Mouse (Mus musculus) liver, postnatal 0 days (tissue): ENCODE data around the gene Pmepa1. TPM values are rescaled to one million over a fixed set of nuclear protein-coding genes. Genes with fewer than 3 reads are reported as not detected.

Experiments used
- ATAC-seq: fragments of 200-750 bp; cut with Nextera tagmentation; 2 replicates; pipeline ENCODE4 v1.8.0; 2017; ENCODE audit warnings: mild to moderate bottlenecking, moderate library complexity
- DNase-seq: peaks from one replicate; pipeline ENCODE4 v3.0.0-alpha.2; 2016
- H3K27ac ChIP-seq: fragments of 300-500 bp; sonication (generic); 2 replicates; pipeline ENCODE4 v1.5.1; 2014; ENCODE audit warnings: antibody characterized with exemption, moderate library complexity, mild to moderate bottlenecking, low read depth
- H3K27me3 ChIP-seq: fragments of 300-500 bp; sonication (generic); 2 replicates; pipeline ENCODE4 v1.6.1; 2014; ENCODE audit warnings: low read length, control low read depth, mixed read lengths; ENCODE audit not compliant: insufficient read depth
- H3K36me3 ChIP-seq: fragments of 300-500 bp; sonication (generic); replicated peaks from 2 replicates; pipeline ENCODE4 v1.6.1; 2014; ENCODE audit warnings: mild to moderate bottlenecking, control low read depth, low read length, moderate library complexity, mixed read lengths; ENCODE audit not compliant: insufficient read depth
- H3K4me1 ChIP-seq: fragments of 300-500 bp; sonication (generic); 2 replicates; pipeline ENCODE4 v1.6.1; 2014; ENCODE audit warnings: antibody characterized with exemption, mild to moderate bottlenecking, control low read depth; ENCODE audit not compliant: insufficient read depth
- H3K4me2 ChIP-seq: fragments of 300-500 bp; sonication (generic); 2 replicates; pipeline ENCODE4 v1.6.1; 2014; ENCODE audit warnings: low read depth, mild to moderate bottlenecking, low read length, moderate library complexity, mixed read lengths
- H3K4me3 ChIP-seq: fragments of 300-500 bp; sonication (generic); 2 replicates; pipeline ENCODE4 v1.5.1; 2014; ENCODE audit warnings: low read depth, low read length
- H3K9ac ChIP-seq: fragments of 300-500 bp; sonication (generic); replicated peaks from 2 replicates; pipeline ENCODE4 v1.6.1; 2014; ENCODE audit warnings: mild to moderate bottlenecking, moderate library complexity
- H3K9me3 ChIP-seq: fragments of 300-500 bp; sonication (generic); 2 replicates; pipeline ENCODE4 v1.6.1; 2016; ENCODE audit warnings: mild to moderate bottlenecking, control low read depth, low read length, mixed read lengths
- CTCF ChIP-seq: sonication (generic); IDR thresholded peaks from 2 replicates; pipeline ENCODE4 v1.5.1; 2016; ENCODE audit warnings: antibody characterized with exemption, low read depth
- EP300 ChIP-seq: IDR thresholded peaks from 2 replicates; pipeline ENCODE4 v1.6.1; 2016; ENCODE audit warnings: antibody characterized with exemption, low read depth, mild to moderate bottlenecking
- WGBS: fragments of 180-500 bp; shearing (Covaris S2); extraction: QIAGEN DNeasy Blood & Tissue Kit; methylation state at CpG from one replicate; pipeline ENCODE4 v1.1.7; 2014; ENCODE audit not compliant: insufficient replicate concordance; 5-methylcytosine and 5-hydroxymethylcytosine counted together
- polyA plus RNA-seq: library from polyadenylated mRNA; unstranded; fragments of >200 nt; fragmentation: Nextera tagmentation; extraction: Ambion mirVana; gene quantifications from 2 replicates; pipeline ENCODE4 v1.2.1, GENCODE M21; 2015

Pmepa1 gene
- polyA plus RNA-seq, 1 experiment from 2014 or later = 0.36 TPM

GRCm38 (mm10) chr2:173278846-173279580, 2.7 kb upstream of the Pmepa1 start:
- no peaks in the 10 kb centered on the region; the same call in 1 of the 2 replicates for H3K4me1 ChIP-seq
- no peak overlapping the region for H3K4me2 ChIP-seq
- peaks cover 36% of the 10 kb centered on the region for H3K27me3 ChIP-seq
- DNase-seq = peak; percentile 45
- H3K4me3 ChIP-seq = no peak overlapping the region
- TF ChIP-seq EP300 = no peak
- TF ChIP-seq CTCF = peak; percentile 56
- H3K27ac ChIP-seq = no peak overlapping the region
- WGBS = 68% methylated on average over 16 of the region's 16 CpGs
- no peak overlapping the region for H3K9ac ChIP-seq
- ATAC-seq = no peak
- H3K36me3 ChIP-seq = no peaks in the 10 kb centered on the region
- no peaks in the 10 kb centered on the region for H3K9me3 ChIP-seq

DNA sequence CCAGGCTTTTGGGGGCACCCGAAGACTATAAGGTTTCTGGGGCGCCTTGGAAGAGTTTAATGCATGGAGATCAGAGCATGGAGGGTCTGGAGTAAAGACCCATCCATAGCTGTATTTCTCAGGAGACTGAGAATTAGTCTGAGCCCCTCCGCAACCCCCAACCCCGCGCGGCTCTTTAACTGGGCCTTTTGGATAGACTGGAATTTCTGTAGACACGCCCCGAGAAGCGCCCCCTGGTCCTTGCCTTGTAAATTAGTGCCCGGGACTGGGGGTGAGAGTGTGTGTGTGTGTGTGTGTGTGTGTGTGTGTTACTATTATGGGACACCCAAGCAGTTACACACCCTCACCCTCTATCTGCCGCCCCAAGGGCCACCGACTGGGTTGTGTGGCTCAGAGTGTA, 526 bp upstream of the Pmepa1 start:
- H3K27ac ChIP-seq = no peak overlapping the region
- ATAC-seq (no peak), DNase-seq (no peak)
- no peaks in the 10 kb centered on the region for H3K36me3 ChIP-seq
- no peak overlapping the region; the same call in 1 of the 2 replicates for H3K9ac ChIP-seq
- H3K4me1 ChIP-seq = no peaks in the 10 kb centered on the region; the same call in 1 of the 2 replicates
- TF ChIP-seq EP300 (no peak), CTCF (no peak)
- 16% methylated on average over 12 of the region's 12 CpGs for WGBS
- H3K27me3 ChIP-seq = peaks cover 57% of the 10 kb centered on the region
- no peaks in the 10 kb centered on the region for H3K9me3 ChIP-seq
- peak overlapping the region; percentile 67 for H3K4me2 ChIP-seq
- H3K4me3 ChIP-seq = peak overlapping the region; percentile 53

DNA sequence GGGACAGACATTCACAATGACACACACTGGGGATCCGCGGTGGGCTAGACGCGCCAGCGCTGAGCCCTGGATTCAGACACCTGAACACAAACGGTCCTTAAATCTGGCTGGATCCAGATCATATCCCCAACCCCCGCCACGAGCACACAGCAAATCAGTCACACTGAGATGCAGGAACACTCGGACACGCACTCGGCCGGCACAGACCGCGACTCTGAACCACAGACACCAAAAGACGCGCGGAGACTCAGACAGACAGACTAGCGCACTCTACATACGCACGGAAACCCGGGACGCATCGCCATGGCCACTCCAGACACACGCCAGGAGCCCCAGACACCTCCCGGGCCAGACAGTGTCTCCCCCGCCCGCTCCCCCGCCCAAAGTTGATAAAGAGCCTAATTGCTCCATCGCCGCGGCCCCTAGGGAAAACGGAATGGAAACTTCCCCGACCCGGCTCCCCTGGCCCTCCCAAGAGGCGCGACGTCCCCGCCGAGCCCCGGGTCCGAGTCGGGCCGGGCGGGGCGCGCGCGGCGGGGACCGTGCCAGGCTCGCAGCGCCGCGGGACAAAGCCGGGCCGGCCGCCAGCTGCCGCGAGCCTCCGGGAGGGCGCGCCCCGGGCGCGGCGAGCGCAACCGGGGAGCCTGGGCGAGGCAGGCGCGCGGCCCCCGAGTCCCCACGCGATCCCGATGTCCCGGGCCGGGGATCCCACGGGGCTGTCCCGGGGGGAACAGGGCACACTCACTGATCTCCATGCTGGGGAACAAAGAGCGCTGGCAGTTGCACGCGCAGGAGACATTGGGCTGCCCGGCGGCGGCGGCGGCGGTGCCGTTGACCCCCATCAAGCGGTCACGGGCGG, 761 bp downstream of the Pmepa1 start:
- no peak overlapping the region for H3K27ac ChIP-seq
- H3K4me1 ChIP-seq = no peaks in the 10 kb centered on the region; the same call in 1 of the 2 replicates

GRCm38 (mm10) chr2:173274428-173275342, 1.6 kb downstream of the Pmepa1 start:
- Histone ChIP-seq H3K4me2 (peak overlapping the region; percentile 67), H3K4me1 (no peaks in the 10 kb centered on the region; the same call in 1 of the 2 replicates), H3K36me3 (no peaks in the 10 kb centered on the region), H3K27ac (no peak overlapping the region), H3K27me3 (peaks cover 64% of the 10 kb centered on the region), H3K4me3 (peak overlapping the region; percentile 52), H3K9ac (no peak overlapping the region), H3K9me3 (no peaks in the 10 kb centered on the region)
- WGBS = 14% methylated on average over 15 of the region's 15 CpGs
- ATAC-seq (no peak), DNase-seq (no peak)
- TF ChIP-seq EP300 = no peak
- no peak for TF ChIP-seq CTCF

More for the DNA sequence above, 761 bp downstream of the Pmepa1 start:
- Histone ChIP-seq H3K27me3 (peaks cover 64% of the 10 kb centered on the region), H3K9ac (peak overlapping the region; percentile 38; the same call in 1 of the 2 replicates), H3K4me2 (peak overlapping the region; percentile 67), H3K36me3 (no peaks in the 10 kb centered on the region), H3K4me3 (peak overlapping the region; percentile 52), H3K9me3 (no peaks in the 10 kb centered on the region)
- no peak for TF ChIP-seq CTCF
- no peak for TF ChIP-seq EP300
- peak; percentile 26 for ATAC-seq
- under 1% methylated on average over 92 of the region's 93 CpGs for WGBS
- DNase-seq = peak; percentile 23

DNA sequence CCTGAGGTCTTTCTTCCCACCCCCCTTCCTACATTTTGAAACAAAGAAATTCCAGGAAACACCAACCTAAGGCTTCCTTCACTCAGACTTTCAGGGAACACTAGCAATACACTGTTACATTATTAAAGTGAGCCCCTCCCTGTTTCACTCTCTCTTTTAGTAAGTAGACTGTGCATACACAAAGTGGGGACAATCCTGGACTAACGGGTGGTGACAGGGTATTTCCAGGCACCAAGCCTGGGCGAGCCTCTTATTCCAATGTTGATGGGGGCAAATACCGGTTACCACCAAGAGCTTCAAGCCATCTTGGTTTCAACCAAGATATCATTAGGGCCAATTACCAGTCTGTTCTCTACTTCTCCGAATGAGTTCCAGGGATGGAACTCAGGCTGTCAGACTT, 2.4 kb downstream of the Pmepa1 start:
- no peak overlapping the region for H3K27ac ChIP-seq
- WGBS = 56% methylated on average over 4 of the region's 4 CpGs
- H3K4me3 ChIP-seq = no peak overlapping the region
- DNase-seq (no peak), ATAC-seq (no peak)
- H3K9me3 ChIP-seq = no peaks in the 10 kb centered on the region
- H3K4me2 ChIP-seq = no peak overlapping the region
- peaks cover 64% of the 10 kb centered on the region for H3K27me3 ChIP-seq
- H3K4me1 ChIP-seq = no peaks in the 10 kb centered on the region; the same call in 1 of the 2 replicates
- no peaks in the 10 kb centered on the region for H3K36me3 ChIP-seq
- no peak overlapping the region for H3K9ac ChIP-seq
- TF ChIP-seq CTCF (no peak), EP300 (no peak)
